Mouse (Mus musculus) small intestine, adult 2 months (tissue): ENCODE data around the gene Tmco4.

Experiments used
- CTCF ChIP-seq: fragments of 200-500 bp; IDR thresholded peaks from 2 replicates; pipeline ENCODE4 v1.5.1; 2012; ENCODE audit warnings: low read depth, mild to moderate bottlenecking, control low read depth, inconsistent platforms, low read length, moderate library complexity, mixed read lengths; ENCODE audit not compliant: insufficient replicate concordance, insufficient read length; ENCODE audit errors: extremely low read depth
- POLR2A ChIP-seq: fragments of 200-500 bp; IDR thresholded peaks from 2 replicates; pipeline ENCODE4 v1.6.1; 2012; ENCODE audit warnings: low read depth, mild to moderate bottlenecking, control low read depth, inconsistent platforms, low read length, moderate library complexity

DNA sequence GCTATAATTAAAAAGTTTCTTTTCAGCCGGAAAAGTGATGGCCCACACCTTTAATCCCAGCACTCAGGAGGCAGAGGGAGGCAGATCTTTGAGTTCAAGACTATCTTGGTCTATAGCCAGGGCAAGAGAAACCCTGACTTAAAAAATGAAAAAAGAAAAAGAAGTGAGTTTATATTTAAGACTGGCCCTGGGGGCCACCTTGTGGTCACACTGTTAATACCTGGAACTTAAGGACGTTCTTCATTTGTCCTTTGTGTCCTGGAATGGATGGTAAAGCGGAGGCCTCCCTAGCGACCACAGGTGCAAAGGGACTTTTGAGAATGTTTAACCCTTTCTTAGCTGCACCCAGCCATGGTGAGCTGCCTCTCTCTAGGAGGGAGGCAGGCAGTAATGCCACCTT, 106.0 kb downstream of the Tmco4 start:
- TF ChIP-seq POLR2A (no peak), CTCF (0 out of 2 replicates have a peak, but pooled peaks have one; percentile 6)
